Mouse (Mus musculus) WW6 (cell line): ENCODE data around the gene Trpd52l3.
"Not testable (repeated sequence)": the region's sequence is repeated elsewhere in the genome, so short reads cannot be mapped to it uniquely, and the experiment has no call there.

Source experiments
- DNase-seq: peaks from one replicate; pipeline ENCODE4 v3.0.0-alpha.2; 2013; ENCODE audit warnings: low read depth, low spot score

Gene Trpd52l3

DNA sequence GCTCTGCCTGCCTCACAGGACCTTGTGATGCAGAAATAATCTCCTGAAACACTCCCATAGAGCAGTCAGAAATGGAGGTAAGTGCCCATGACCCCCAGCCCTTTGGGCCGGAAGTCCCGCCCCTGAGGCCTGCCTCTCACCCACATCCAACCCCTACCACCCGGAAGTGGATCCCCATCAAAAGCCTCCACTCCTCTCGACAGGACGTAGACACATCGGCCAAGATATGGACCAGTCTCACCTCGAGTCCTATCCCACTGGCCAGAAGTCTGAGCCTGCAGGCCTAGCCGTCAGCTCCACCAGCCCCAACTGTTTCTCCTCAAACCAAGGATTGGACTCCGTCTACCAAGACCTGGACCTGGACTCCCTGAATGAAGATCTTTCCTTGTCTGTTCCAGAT is at the start of gene Trpd52l3:
Gene Trpd52l3 (plus strand): TSS at position 170 of the 400 bp plus-strand sequence.
- no peak for DNase-seq

GRCm38 (mm10) chr19:29953833-29954232 is 49.8 kb upstream of the Trpd52l3 start:
- DNase-seq: no peak

- no peak for DNase-seq
Observed at GRCm38 (mm10) chr19:29955454-29955853, 48.1 kb upstream of the Trpd52l3 start.

DNA sequence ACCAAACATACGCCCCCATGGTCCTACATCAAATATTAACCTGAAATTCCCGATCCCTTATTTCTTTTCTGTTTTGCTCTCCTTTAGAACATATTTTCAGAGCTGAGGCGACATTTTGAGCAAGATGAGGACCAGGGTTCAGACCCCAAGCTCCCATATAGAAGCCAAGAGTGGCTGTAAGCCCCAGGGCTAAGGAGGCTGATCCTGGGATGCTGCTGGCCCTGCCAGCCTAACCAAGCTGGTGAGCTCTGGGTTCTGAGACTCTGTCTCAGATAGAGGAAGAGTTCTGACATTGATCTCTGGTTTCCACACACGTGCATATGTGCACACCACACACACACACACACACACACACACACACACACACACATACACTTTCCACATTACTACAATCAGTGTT is 42.7 kb upstream of the Trpd52l3 start:
- DNase-seq: no peak

- no peak for DNase-seq
Observed at GRCm38 (mm10) chr19:29961842-29962241, 41.7 kb upstream of the Trpd52l3 start.

DNA sequence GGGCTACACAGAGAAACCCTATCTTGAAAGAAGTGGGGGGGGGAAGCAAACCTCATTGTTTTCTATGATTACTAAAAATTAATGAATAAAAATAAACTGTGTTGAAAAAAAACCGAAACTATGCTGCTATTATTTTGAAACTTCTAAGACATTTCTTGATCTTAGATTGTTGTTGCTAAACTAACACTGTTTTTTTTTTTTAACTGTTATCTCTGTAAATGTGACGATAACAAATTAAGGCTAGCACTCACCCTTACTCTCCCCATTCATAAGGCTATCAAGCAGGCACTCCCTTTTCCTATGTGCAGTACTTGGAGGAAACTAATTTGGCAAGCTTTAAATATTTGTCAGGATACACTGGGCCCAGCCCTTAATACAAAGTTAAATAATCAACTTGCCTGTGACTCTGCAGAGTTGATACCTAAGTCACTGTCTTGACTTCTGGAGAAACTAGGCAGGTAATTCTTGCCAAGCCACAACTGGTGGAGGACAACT is 39.9 kb upstream of the Trpd52l3 start:
- no peak for DNase-seq

DNA sequence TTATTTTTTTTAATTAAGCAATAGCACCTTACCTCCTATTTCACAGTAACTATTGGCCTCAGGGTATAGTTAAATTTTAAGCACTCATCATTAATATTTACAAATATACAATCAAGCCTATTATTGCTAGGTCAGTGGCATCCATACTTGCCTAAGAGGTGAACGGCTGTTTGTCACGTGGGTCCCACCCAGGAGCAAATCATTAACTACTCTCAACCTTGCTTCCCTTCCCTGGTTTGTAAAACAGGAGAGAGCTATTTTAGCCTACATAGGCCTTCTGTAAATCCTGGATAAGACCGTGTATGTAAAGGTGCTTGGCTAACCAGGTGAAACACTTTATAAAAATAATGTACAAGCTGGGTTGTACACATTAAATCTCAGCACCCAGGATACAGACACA is 35.6 kb upstream of the Trpd52l3 start:
- no peak for DNase-seq

- DNase-seq: no peak
Observed at GRCm38 (mm10) chr19:29973396-29973795, 30.2 kb upstream of the Trpd52l3 start.

DNA sequence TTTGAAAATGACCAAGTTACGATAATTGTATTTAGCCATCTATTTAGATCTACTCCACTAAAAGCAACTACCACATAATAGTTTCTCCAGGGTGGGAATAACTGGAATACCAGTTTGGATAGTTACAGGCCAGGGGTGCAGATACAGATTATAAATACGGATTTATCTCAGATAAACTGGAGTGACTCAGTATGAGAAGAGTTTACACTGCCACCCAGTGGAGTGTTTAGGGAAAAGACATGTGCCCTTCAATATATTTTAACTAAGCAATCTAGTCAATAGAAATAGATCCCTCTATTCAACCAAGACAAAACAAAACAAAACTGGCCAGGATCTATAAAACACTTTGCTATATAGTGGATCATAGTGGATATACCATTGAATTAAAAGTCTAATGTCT is 24.7 kb upstream of the Trpd52l3 start:
- DNase-seq: no peak

GRCm38 (mm10) chr19:29979452-29980089 is 24.0 kb upstream of the Trpd52l3 start:
- no peak for DNase-seq

DNA sequence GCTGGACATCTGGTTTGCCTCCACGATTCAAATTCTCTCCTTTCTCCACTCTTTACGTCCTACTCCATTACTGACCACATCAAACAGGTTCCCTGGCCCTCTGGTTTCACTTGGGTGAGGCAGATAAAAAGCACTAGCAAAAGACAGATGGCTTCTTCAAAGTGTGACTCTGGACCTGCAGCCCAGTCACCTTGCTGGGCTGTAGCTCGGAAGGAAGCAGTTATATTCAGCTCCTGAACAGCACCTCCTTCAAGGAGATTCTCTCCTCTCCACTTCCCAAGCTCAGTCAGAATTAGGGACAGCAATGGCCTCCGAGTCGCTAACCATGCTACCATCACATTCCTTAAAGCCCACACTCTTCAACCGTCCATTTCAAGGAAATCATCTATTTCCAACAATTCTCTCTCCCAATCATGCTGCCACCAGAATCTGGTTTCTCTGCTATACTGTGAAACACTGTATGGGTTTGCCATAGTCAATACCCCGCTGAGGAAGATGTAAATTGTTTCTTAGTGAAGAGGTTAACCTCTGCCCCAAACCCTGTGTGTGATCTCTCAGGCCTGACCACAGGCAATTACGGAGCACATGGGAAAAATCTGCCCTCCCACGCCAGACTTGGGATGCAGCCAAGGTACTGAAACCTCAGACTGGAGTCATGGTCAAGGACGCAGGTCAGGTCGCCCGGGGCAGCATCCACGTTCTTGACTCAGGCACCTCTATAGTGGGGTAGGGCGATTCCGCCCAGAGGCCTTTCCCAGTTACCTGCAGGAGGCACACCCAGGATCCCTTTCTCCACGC is 19.2 kb upstream of the Trpd52l3 start:
- no peak for DNase-seq

GRCm38 (mm10) chr19:29986464-29987091 is 17.0 kb upstream of the Trpd52l3 start:
- DNase-seq: no peak

- DNase-seq: no peak
Observed at GRCm38 (mm10) chr19:30000406-30001365, 2.9 kb upstream of the Trpd52l3 start.

GRCm38 (mm10) chr19:30001550-30001949 is 2.0 kb upstream of the Trpd52l3 start:
- no peak for DNase-seq

DNA sequence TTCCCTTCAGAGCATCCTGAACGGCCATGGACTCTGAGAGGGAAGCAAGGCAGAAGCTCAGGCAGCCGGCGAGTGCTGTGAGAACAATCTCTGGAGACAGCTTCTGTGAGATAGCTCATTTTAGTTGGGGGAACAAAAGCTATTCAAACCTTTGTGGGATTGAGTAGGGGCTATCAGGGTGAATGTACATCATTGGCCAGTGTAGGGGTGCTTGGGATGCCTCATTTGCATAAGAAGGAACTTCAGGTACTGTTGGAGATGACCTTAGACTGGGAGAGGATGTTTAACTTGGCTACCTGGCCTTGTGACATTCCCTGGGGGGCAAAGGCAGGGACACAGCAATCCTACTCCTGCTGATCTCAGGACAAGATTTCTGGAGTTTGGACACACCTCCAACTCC is 2.8 kb downstream of the Trpd52l3 start:
- DNase-seq: no peak

DNA sequence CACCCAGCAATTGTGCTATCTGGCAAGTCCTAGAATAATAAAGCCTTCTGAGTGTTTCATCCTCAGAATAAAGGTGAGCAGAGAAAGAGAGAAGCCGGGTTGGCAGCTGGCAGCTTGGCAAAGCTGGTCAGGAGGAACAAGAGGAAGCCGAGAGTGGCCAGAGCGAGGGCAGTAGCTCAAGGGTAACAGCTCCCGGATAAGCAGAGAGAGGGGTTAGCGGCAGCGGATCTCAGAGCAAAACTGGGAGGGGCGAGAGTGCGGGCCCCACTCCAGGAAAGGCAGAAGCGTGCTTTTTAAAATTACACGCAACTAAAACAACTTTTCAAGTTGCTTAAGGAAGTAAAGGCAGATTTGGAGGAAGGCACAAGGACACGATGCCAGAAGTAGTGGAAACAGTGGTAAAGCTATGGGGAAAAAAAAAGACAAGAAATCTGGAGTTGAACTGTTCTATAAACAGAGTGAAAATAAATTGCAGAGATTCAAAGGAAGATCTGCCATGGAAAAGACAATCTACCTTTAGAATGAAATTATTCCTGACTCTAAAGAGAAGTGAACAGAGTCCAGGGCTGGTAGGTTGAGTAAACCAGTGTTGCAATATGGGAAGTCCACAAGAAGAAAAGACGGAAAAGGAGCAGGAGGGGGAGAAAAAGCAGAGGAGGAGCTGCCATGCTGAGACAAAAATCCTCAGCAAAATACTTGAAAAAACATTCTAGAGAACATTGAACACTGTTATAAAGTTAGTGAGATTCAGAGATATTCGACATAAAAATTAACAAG is 7.1 kb downstream of the Trpd52l3 start:
- DNase-seq: no peak

DNA sequence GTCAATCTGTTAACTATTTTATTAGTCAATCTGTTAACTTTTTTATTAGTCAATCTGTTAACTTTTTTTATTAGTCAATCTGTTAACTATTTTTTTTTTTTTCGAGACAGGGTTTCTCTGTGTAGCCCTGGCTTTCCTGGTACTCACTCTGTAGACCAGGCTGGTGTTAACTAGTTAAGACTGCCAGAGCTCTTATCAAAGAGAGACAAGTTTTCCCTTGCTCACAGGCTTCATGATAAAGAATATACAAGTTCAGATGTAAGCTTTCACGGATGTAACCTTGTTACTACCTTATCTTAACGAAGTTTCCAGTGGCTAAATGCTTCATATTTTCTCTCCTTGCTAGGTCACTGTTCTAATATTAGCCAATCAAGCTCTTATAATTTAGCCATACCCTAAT is 10.7 kb downstream of the Trpd52l3 start:
- DNase-seq: no peak

- DNase-seq: no peak
Observed at GRCm38 (mm10) chr19:30016156-30016555, 12.6 kb downstream of the Trpd52l3 start.

- not testable (repeated sequence) for DNase-seq
Observed at GRCm38 (mm10) chr19:30023419-30023818, 19.8 kb downstream of the Trpd52l3 start.

- DNase-seq: peak; percentile 64
Observed at GRCm38 (mm10) chr19:30029002-30029710, 25.6 kb downstream of the Trpd52l3 start.
